Mouse (Mus musculus) embryonic facial prominence, embryonic 11.5 days (tissue): ENCODE data around the gene Atp2b2. TPM values are rescaled to one million over a fixed set of nuclear protein-coding genes. Genes with fewer than 3 reads are reported as not detected.

Experiments
- ATAC-seq: fragments of 200-750 bp; cut with Nextera tagmentation; replicated peaks from 2 replicates; pipeline ENCODE4 v1.8.0; 2017; ENCODE audit warnings: low read depth; ENCODE audit not compliant: insufficient number of reproducible peaks, low FRiP score, low TSS enrichment
- DNase-seq: peaks from one replicate; pipeline ENCODE4 v3.0.0-alpha.2; 2015; ENCODE audit warnings: low spot score
- H3K27ac ChIP-seq: fragments of 300-500 bp; sonication (generic); replicated peaks from 2 replicates; pipeline ENCODE4 v1.5.1; 2014; ENCODE audit warnings: mild to moderate bottlenecking, low read depth, low read length, control low read depth
- H3K27me3 ChIP-seq: fragments of 300-500 bp; sonication (generic); 2 replicates; pipeline ENCODE4 v1.6.1; 2014; ENCODE audit warnings: mild to moderate bottlenecking, low read length, moderate library complexity, mixed read lengths; ENCODE audit not compliant: control insufficient read depth, insufficient read depth
- H3K36me3 ChIP-seq: fragments of 300-500 bp; sonication (generic); replicated peaks from 2 replicates; pipeline ENCODE4 v1.6.1; 2014; ENCODE audit warnings: low read depth, mild to moderate bottlenecking, low read length, moderate library complexity, mixed read lengths; ENCODE audit not compliant: control insufficient read depth, insufficient read depth
- H3K4me1 ChIP-seq: fragments of 300-500 bp; sonication (generic); 2 replicates; pipeline ENCODE4 v1.6.1; 2014; ENCODE audit warnings: low read length, mixed read lengths; ENCODE audit not compliant: control insufficient read depth, insufficient read depth
- H3K4me2 ChIP-seq: fragments of 300-500 bp; sonication (generic); 2 replicates; pipeline ENCODE4 v1.6.1; 2014; ENCODE audit warnings: low read depth, mild to moderate bottlenecking, control low read depth, low read length, moderate library complexity
- H3K4me3 ChIP-seq: fragments of 300-500 bp; sonication (generic); 2 replicates; pipeline ENCODE4 v1.5.1; 2014; ENCODE audit warnings: low read depth, low read length, control low read depth
- H3K9ac ChIP-seq: fragments of 300-500 bp; sonication (generic); replicated peaks from 2 replicates; pipeline ENCODE4 v1.6.1; 2014; ENCODE audit warnings: mild to moderate bottlenecking, control low read depth, low read length
- H3K9me3 ChIP-seq: fragments of 300-500 bp; sonication (generic); replicated peaks from 2 replicates; pipeline ENCODE4 v1.6.1; 2016; ENCODE audit warnings: mild to moderate bottlenecking, low read length, inconsistent platforms, mixed read lengths; ENCODE audit not compliant: control insufficient read depth
- WGBS: fragments of 180-500 bp; shearing (Covaris S2); extraction: QIAGEN DNeasy Blood & Tissue Kit; methylation state at CpG from one replicate; pipeline ENCODE4 v1.1.7; 2014; 5-methylcytosine and 5-hydroxymethylcytosine counted together
- polyA plus RNA-seq: library from polyadenylated mRNA; unstranded; fragments of >200 nt; fragmentation: Nextera tagmentation; extraction: Ambion mirVana; gene quantifications from 2 replicates; pipeline ENCODE4 v1.2.1, GENCODE M21; 2014

Atp2b2 gene
- polyA plus RNA-seq, 1 experiment from 2014 or later = 0.95 TPM

- no peaks in the 10 kb centered on the region for H3K27me3 ChIP-seq
- no peaks in the 10 kb centered on the region for H3K4me1 ChIP-seq
- H3K27ac ChIP-seq = no peak overlapping the region
- no peak overlapping the region for H3K4me3 ChIP-seq
- H3K9ac ChIP-seq = no peak overlapping the region
- no peak overlapping the region for H3K4me2 ChIP-seq
- ATAC-seq (peak; percentile 54; the same call in 1 of the 2 replicates), DNase-seq (peak; percentile 93)
- no peaks in the 10 kb centered on the region for H3K9me3 ChIP-seq
- H3K36me3 ChIP-seq = no peaks in the 10 kb centered on the region
- 12% methylated on average over 3 of the region's 3 CpGs for WGBS
Observed at GRCm38 (mm10) chr6:113852318-113852717, 190.1 kb downstream of the Atp2b2 start.

GRCm38 (mm10) chr6:113849819-113850218, 192.6 kb downstream of the Atp2b2 start:
- ATAC-seq (no peak), DNase-seq (no peak)
- Histone ChIP-seq H3K4me1 (no peaks in the 10 kb centered on the region), H3K36me3 (no peaks in the 10 kb centered on the region), H3K27me3 (no peaks in the 10 kb centered on the region), H3K27ac (no peak overlapping the region), H3K9ac (no peak overlapping the region), H3K9me3 (no peaks in the 10 kb centered on the region), H3K4me2 (no peak overlapping the region), H3K4me3 (no peak overlapping the region)
- 96% methylated on average over 3 of the region's 3 CpGs for WGBS

GRCm38 (mm10) chr6:113848655-113849054, 193.8 kb downstream of the Atp2b2 start:
- DNase-seq (no peak), ATAC-seq (no peak)
- no peaks in the 10 kb centered on the region for H3K36me3 ChIP-seq
- no peak overlapping the region for H3K4me3 ChIP-seq
- no peak overlapping the region for H3K27ac ChIP-seq
- no peak overlapping the region for H3K4me2 ChIP-seq
- no peak overlapping the region for H3K9ac ChIP-seq
- WGBS = 80% methylated on average over 2 of the region's 2 CpGs
- no peaks in the 10 kb centered on the region for H3K4me1 ChIP-seq
- H3K9me3 ChIP-seq = no peaks in the 10 kb centered on the region
- H3K27me3 ChIP-seq = no peaks in the 10 kb centered on the region

GRCm38 (mm10) chr6:113847092-113847491, 195.3 kb downstream of the Atp2b2 start:
- ATAC-seq (no peak), DNase-seq (no peak)
- H3K27me3 ChIP-seq = no peaks in the 10 kb centered on the region
- H3K4me1 ChIP-seq = no peaks in the 10 kb centered on the region
- H3K9ac ChIP-seq = no peak overlapping the region
- H3K36me3 ChIP-seq = no peaks in the 10 kb centered on the region
- no peak overlapping the region for H3K4me3 ChIP-seq
- 79% methylated on average over 2 of the region's 2 CpGs for WGBS
- no peak overlapping the region for H3K4me2 ChIP-seq
- no peak overlapping the region for H3K27ac ChIP-seq
- no peaks in the 10 kb centered on the region for H3K9me3 ChIP-seq

- Histone ChIP-seq H3K4me2 (no peak overlapping the region), H3K27me3 (no peaks in the 10 kb centered on the region), H3K36me3 (no peaks in the 10 kb centered on the region), H3K4me1 (no peaks in the 10 kb centered on the region), H3K9me3 (no peaks in the 10 kb centered on the region), H3K4me3 (no peak overlapping the region), H3K27ac (no peak overlapping the region), H3K9ac (no peak overlapping the region)
- ATAC-seq = no peak
- DNase-seq = peak; percentile 70
- WGBS = 15% methylated on average over 3 of the region's 3 CpGs
Observed at GRCm38 (mm10) chr6:113843248-113843647, 199.2 kb downstream of the Atp2b2 start.

GRCm38 (mm10) chr6:113838493-113838892, 203.9 kb downstream of the Atp2b2 start:
- 22% methylated on average over 1 of the region's 1 CpGs for WGBS
- Histone ChIP-seq H3K9me3 (no peaks in the 10 kb centered on the region), H3K4me1 (no peaks in the 10 kb centered on the region), H3K36me3 (no peaks in the 10 kb centered on the region), H3K27ac (no peak overlapping the region), H3K4me2 (no peak overlapping the region), H3K4me3 (no peak overlapping the region), H3K9ac (no peak overlapping the region), H3K27me3 (no peaks in the 10 kb centered on the region)
- ATAC-seq (no peak), DNase-seq (no peak)

GRCm38 (mm10) chr6:113837740-113838139, 204.7 kb downstream of the Atp2b2 start:
- Histone ChIP-seq H3K9me3 (no peaks in the 10 kb centered on the region), H3K9ac (no peak overlapping the region), H3K4me3 (no peak overlapping the region), H3K4me2 (no peak overlapping the region), H3K36me3 (no peaks in the 10 kb centered on the region), H3K4me1 (no peaks in the 10 kb centered on the region), H3K27ac (no peak overlapping the region), H3K27me3 (no peaks in the 10 kb centered on the region)
- ATAC-seq = no peak
- DNase-seq = no peak
- WGBS = 63% methylated on average over 2 of the region's 2 CpGs

GRCm38 (mm10) chr6:113836545-113836944, 205.9 kb downstream of the Atp2b2 start:
- no peak for ATAC-seq
- H3K9ac ChIP-seq = no peak overlapping the region
- no peaks in the 10 kb centered on the region for H3K36me3 ChIP-seq
- no peak for DNase-seq
- no peak overlapping the region for H3K4me2 ChIP-seq
- H3K27ac ChIP-seq = no peak overlapping the region
- H3K4me3 ChIP-seq = no peak overlapping the region
- H3K4me1 ChIP-seq = no peaks in the 10 kb centered on the region
- H3K27me3 ChIP-seq = no peaks in the 10 kb centered on the region
- H3K9me3 ChIP-seq = no peaks in the 10 kb centered on the region
- WGBS = 54% methylated on average over 3 of the region's 3 CpGs
